ENCODE assay signal across 12 mouse cellular contexts in the genomic region with DNA sequence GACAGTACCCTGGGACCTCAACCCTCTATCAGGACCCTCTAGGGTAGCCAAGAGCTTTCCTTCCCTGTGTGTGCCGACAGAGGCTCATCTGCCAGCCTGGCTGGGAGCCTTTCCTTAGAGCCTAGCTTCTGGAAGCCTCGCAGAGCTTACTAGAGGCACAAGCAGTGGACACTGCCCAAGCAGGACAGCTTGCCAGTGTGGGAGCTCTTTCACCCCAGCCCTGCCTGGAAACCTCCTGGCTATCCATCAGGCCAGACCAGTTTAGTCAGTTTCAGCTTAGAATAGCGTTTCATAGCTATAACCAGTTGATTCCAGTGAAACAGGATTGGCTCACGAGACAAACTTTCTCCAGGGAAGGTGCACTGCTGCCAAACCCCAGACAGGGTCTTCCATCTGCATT.
A peak's percentile ranks its signal among the peaks of the same experiment; 100 is the strongest.
DNase-seq lines count a peak whose midpoint lies in the region; ATAC-seq and TF ChIP-seq lines count a peak whose summit lies in the region.
"Had no signal": no experiment of that assay in that cellular context is flagged by ENCODE, and none has a peak within 500 bp of the region (broad histone marks: within the 10 kb centered on the region; RNA-seq: fewer than 3 reads in every experiment).

No protein-coding gene starts in this region.

- no peaks in the 10 kb centered on the region for H3K9me3 ChIP-seq in kidney, embryonic 16.5 days (ENCODE audit: low read length)
- no peaks in the 10 kb centered on the region for H3K9me3 ChIP-seq in liver, embryonic 11.5 days (ENCODE audit: control insufficient read depth, low read length)
- H3K9me3 ChIP-seq: embryonic facial prominence, embryonic 13.5 days had no signal

- intact Hi-C loops in gastrocnemius, adult 2 months (cut with DNase I) = no loop called here
- intact Hi-C loops in gastrocnemius, postnatal 36 days (cut with DNase I) = no loop called here

- H3K9ac ChIP-seq in kidney, embryonic 16.5 days (replicated peaks; ENCODE audit: low read length) = 0 out of 2 replicates have a peak overlapping the region, but pooled peaks have one; percentile 40
- no peak overlapping the region for H3K9ac ChIP-seq in liver, embryonic 11.5 days (ENCODE audit: low read depth, low read length)
- H3K9ac ChIP-seq: embryonic facial prominence, embryonic 13.5 days had no signal

- no peaks in the 10 kb centered on the region for H3K27me3 ChIP-seq in kidney, embryonic 16.5 days (ENCODE audit: insufficient read depth, low read length)
- H3K27me3 ChIP-seq in liver, embryonic 11.5 days (replicated peaks; ENCODE audit: control insufficient read depth, insufficient read depth, low read length) = no peaks in the 10 kb centered on the region
- H3K27me3 ChIP-seq: embryonic facial prominence, embryonic 13.5 days had no signal

- DNase-seq in gastrocnemius, adult 2 months = peak; percentile 54
- no peak for DNase-seq in gastrocnemius, postnatal 36 days
- peak; percentile 18 for DNase-seq in urinary bladder, postnatal 25 days (ENCODE audit: low spot score)
- no peak for DNase-seq in urinary bladder, adult 2 months (ENCODE audit: low spot score)
- DNase-seq in liver, embryonic 11.5 days (ENCODE audit: low spot score) = no peak
- no peak for DNase-seq in layer of hippocampus, postnatal 25 days (ENCODE audit: extremely low spot score in 1 of 2, low spot score in 1 of 2)
- DNase-seq: heart, postnatal 14 days had no signal

- peaks cover 9% of the 10 kb centered on the region for H3K36me3 ChIP-seq in kidney, embryonic 16.5 days (ENCODE audit: insufficient read depth, low read length)
- H3K36me3 ChIP-seq in liver, embryonic 11.5 days (ENCODE audit: control insufficient read depth, insufficient read depth, low read length) = no peaks in the 10 kb centered on the region
- H3K36me3 ChIP-seq: embryonic facial prominence, embryonic 13.5 days had no signal

- 79% methylated on average over 4 of the region's 4 CpGs for WGBS in kidney, embryonic 16.5 days
- 79% methylated on average over 4 of the region's 4 CpGs for WGBS in liver, embryonic 11.5 days

- TF ChIP-seq CTCF in gastrocnemius, adult 2 months (IDR thresholded peaks at IDR 0.05) = no peak

- H3K4me2 ChIP-seq in kidney, embryonic 16.5 days (replicated peaks; ENCODE audit: low read depth, low read length) = no peak overlapping the region
- H3K4me2 ChIP-seq in liver, embryonic 11.5 days = no peak overlapping the region
- H3K4me2 ChIP-seq: embryonic facial prominence, embryonic 13.5 days had no signal

- no peak overlapping the region for H3K4me3 ChIP-seq in gastrocnemius, adult 2 months
- H3K4me3 ChIP-seq in kidney, embryonic 16.5 days (ENCODE audit: low read length) = no peak overlapping the region
- no peak overlapping the region for H3K4me3 ChIP-seq in liver, embryonic 11.5 days (ENCODE audit: low read depth, low read length)
- H3K4me3 ChIP-seq: embryonic facial prominence, embryonic 13.5 days; layer of hippocampus, adult 2 months had no signal

- peaks cover 33% of the 10 kb centered on the region for H3K4me1 ChIP-seq in kidney, embryonic 16.5 days (ENCODE audit: insufficient read depth, low read length)
- 0 out of 2 replicates have a peak, but pooled peaks cover 4% of the 10 kb centered on the region for H3K4me1 ChIP-seq in liver, embryonic 11.5 days (replicated peaks; ENCODE audit: control insufficient read depth, insufficient read depth, low read length)

- H3K27ac ChIP-seq in gastrocnemius, adult 2 months = no peak overlapping the region
- peak overlapping the region; percentile 77 for H3K27ac ChIP-seq in kidney, embryonic 16.5 days (ENCODE audit: low read length)
- no peak overlapping the region for H3K27ac ChIP-seq in liver, embryonic 11.5 days (ENCODE audit: low read depth, low read length)
- H3K27ac ChIP-seq: embryonic facial prominence, embryonic 13.5 days; layer of hippocampus, adult 2 months had no signal

- ATAC-seq in kidney, embryonic 16.5 days (ENCODE audit: low FRiP score, low TSS enrichment) = 0 out of 2 replicates have a peak, but pooled peaks have one; percentile 60
- no peak for ATAC-seq in liver, embryonic 11.5 days (replicated peaks; ENCODE audit: low FRiP score)
- no peak for ATAC-seq in megakaryocyte progenitor cell, adult 5-6 weeks (replicated peaks; ENCODE audit: poor library complexity)
- ATAC-seq: activated CD4-positive, CD25-positive, alpha-beta regulatory T cell, adult 4 months had no signal

Comparison
In these comparisons a context has a peak if more than half of its experiments do, and no peak if none do; other contexts are left out.
1. DNase-seq: peak in gastrocnemius, adult 2 months (single experiment) and urinary bladder, postnatal 25 days (single experiment); none in gastrocnemius, postnatal 36 days (0 of 2), urinary bladder, adult 2 months (single experiment), liver, embryonic 11.5 days (single experiment) and layer of hippocampus, postnatal 25 days (0 of 2).